Mouse (Mus musculus) Muller cell, postnatal 12 days (primary cell): ENCODE measurements around the gene Rhbdf1.

Source experiments
- DNase-seq: peaks from one replicate; pipeline ENCODE4 v3.0.0-alpha.2; 2015; ENCODE audit errors: inconsistent ontology term

The Rhbdf1 gene

GRCm38 (mm10) chr11:32221951-32222409, at the start of gene Rhbdf1:
Rhbdf1 (minus strand) TSS chr11:32222300.
- peak; percentile 88 for DNase-seq

GRCm38 (mm10) chr11:32271178-32271577, 49.1 kb upstream of the Rhbdf1 start:
- no peak for DNase-seq

GRCm38 (mm10) chr11:32268952-32269351, 46.9 kb upstream of the Rhbdf1 start:
- no peak for DNase-seq

- DNase-seq = no peak
Measured at GRCm38 (mm10) chr11:32267964-32268363, 45.9 kb upstream of the Rhbdf1 start.

- DNase-seq = peak; percentile 94
Measured at GRCm38 (mm10) chr11:32267188-32267884, 45.2 kb upstream of the Rhbdf1 start, which contains the start of gene Nprl3. Nprl3 (minus strand) TSS chr11:32267707.

- no peak for DNase-seq
Measured at GRCm38 (mm10) chr11:32266776-32267175, 44.7 kb upstream of the Rhbdf1 start.

GRCm38 (mm10) chr11:32266194-32266593, 44.1 kb upstream of the Rhbdf1 start:
- DNase-seq = no peak

GRCm38 (mm10) chr11:32265117-32265738, 43.1 kb upstream of the Rhbdf1 start:
- DNase-seq = no peak

GRCm38 (mm10) chr11:32262674-32263415, 40.7 kb upstream of the Rhbdf1 start:
- no peak for DNase-seq

GRCm38 (mm10) chr11:32256566-32256965, 34.5 kb upstream of the Rhbdf1 start:
- no peak for DNase-seq

GRCm38 (mm10) chr11:32256146-32256545, 34.0 kb upstream of the Rhbdf1 start:
- DNase-seq = no peak

GRCm38 (mm10) chr11:32253121-32253520, 31.0 kb upstream of the Rhbdf1 start:
- no peak for DNase-seq

GRCm38 (mm10) chr11:32250880-32251763, 29.0 kb upstream of the Rhbdf1 start:
- peak; percentile 26 for DNase-seq

- no peak for DNase-seq
Measured at GRCm38 (mm10) chr11:32248350-32248749, 26.2 kb upstream of the Rhbdf1 start.

GRCm38 (mm10) chr11:32247068-32247467, 25.0 kb upstream of the Rhbdf1 start:
- no peak for DNase-seq

GRCm38 (mm10) chr11:32245614-32246013, 23.5 kb upstream of the Rhbdf1 start:
- no peak for DNase-seq

GRCm38 (mm10) chr11:32244617-32245016, 22.5 kb upstream of the Rhbdf1 start:
- DNase-seq = no peak

- DNase-seq = no peak
Measured at GRCm38 (mm10) chr11:32244064-32244463, 22.0 kb upstream of the Rhbdf1 start.

GRCm38 (mm10) chr11:32243205-32243955, 21.3 kb upstream of the Rhbdf1 start:
- DNase-seq = no peak

- DNase-seq = no peak
Measured at GRCm38 (mm10) chr11:32242209-32242608, 20.1 kb upstream of the Rhbdf1 start.

- no peak for DNase-seq
Measured at GRCm38 (mm10) chr11:32241391-32241790, 19.3 kb upstream of the Rhbdf1 start.
